Mouse (Mus musculus): ENCODE results near the gene Selenos. TPM values are rescaled to one million over a fixed set of nuclear protein-coding genes. Genes with fewer than 3 reads are reported as not detected.

Selenos gene
- 135 and 136 TPM in 2 replicates for polyA plus RNA-seq (2015; fragmentation: Nextera tagmentation; extraction: Ambion mirVana)

GRCm38 (mm10) chr7:66079364-66080230 is at the start of gene Selenos:
Gene Selenos (plus strand): TSS chr7:66079649.
- Histone ChIP-seq H3K4me1 (ENCODE audit: control insufficient read depth, insufficient read depth, low read length) (peaks cover 14% of the 10 kb centered on the region), H3K27ac (ENCODE audit: low read length) (peak within 1 kb of the TSS; percentile 78), H3K4me3 (replicated peaks; ENCODE audit: low read length) (peak within 1 kb of the TSS; percentile 84), H3K36me3 (ENCODE audit: control insufficient read depth, insufficient read depth, low read length) (peaks cover 8% of the 10 kb centered on the region; the same call in 1 of the 2 replicates), H3K9me3 (replicated peaks; ENCODE audit: control insufficient read depth, low read length) (no peaks in the 10 kb centered on the region), H3K27me3 (ENCODE audit: control insufficient read depth, insufficient read depth, low read length) (no peaks in the 10 kb centered on the region), H3K9ac (ENCODE audit: low read length) (peak within 1 kb of the TSS; percentile 84), H3K4me2 (ENCODE audit: low read depth, low read length) (peak within 1 kb of the TSS; percentile 85)
- WGBS, result under 1% methylated on average over 65 of the region's 65 CpGs
- peak; percentile 100 for ATAC-seq (ENCODE audit: insufficient read depth, low FRiP score)

GRCm38 (mm10) chr7:66036809-66037208 is 42.6 kb upstream of the Selenos start:
- H3K4me2 ChIP-seq (ENCODE audit: low read depth, low read length), result no peak overlapping the region
- no peaks in the 10 kb centered on the region for H3K4me1 ChIP-seq (ENCODE audit: control insufficient read depth, insufficient read depth, low read length)
- H3K36me3 ChIP-seq (ENCODE audit: control insufficient read depth, insufficient read depth, low read length), result no peaks in the 10 kb centered on the region
- H3K9ac ChIP-seq (ENCODE audit: low read length), result no peak overlapping the region
- H3K9me3 ChIP-seq (replicated peaks; ENCODE audit: control insufficient read depth, low read length), result no peaks in the 10 kb centered on the region
- no peak overlapping the region for H3K4me3 ChIP-seq (replicated peaks; ENCODE audit: low read length)
- WGBS, result 45% methylated on average over 8 of the region's 8 CpGs
- ATAC-seq (ENCODE audit: insufficient read depth, low FRiP score), result no peak
- no peaks in the 10 kb centered on the region for H3K27me3 ChIP-seq (ENCODE audit: control insufficient read depth, insufficient read depth, low read length)
- H3K27ac ChIP-seq (ENCODE audit: low read length), result no peak overlapping the region

- no peak overlapping the region for H3K4me2 ChIP-seq (ENCODE audit: low read depth, low read length)
- WGBS, result 62% methylated on average over 3 of the region's 3 CpGs
- no peak overlapping the region for H3K27ac ChIP-seq (ENCODE audit: low read length)
- no peaks in the 10 kb centered on the region for H3K9me3 ChIP-seq (replicated peaks; ENCODE audit: control insufficient read depth, low read length)
- H3K36me3 ChIP-seq (ENCODE audit: control insufficient read depth, insufficient read depth, low read length), result no peaks in the 10 kb centered on the region
- H3K27me3 ChIP-seq (ENCODE audit: control insufficient read depth, insufficient read depth, low read length), result no peaks in the 10 kb centered on the region
- no peaks in the 10 kb centered on the region for H3K4me1 ChIP-seq (ENCODE audit: control insufficient read depth, insufficient read depth, low read length)
- no peak for ATAC-seq (ENCODE audit: insufficient read depth, low FRiP score)
- no peak overlapping the region for H3K9ac ChIP-seq (ENCODE audit: low read length)
- H3K4me3 ChIP-seq (replicated peaks; ENCODE audit: low read length), result no peak overlapping the region
These were observed 41.2 kb upstream of the Selenos start for GRCm38 (mm10) chr7:66038261-66038660.

GRCm38 (mm10) chr7:66038730-66039129 is 40.7 kb upstream of the Selenos start:
- Histone ChIP-seq H3K27ac (ENCODE audit: low read length) (no peak overlapping the region), H3K27me3 (ENCODE audit: control insufficient read depth, insufficient read depth, low read length) (no peaks in the 10 kb centered on the region), H3K4me1 (ENCODE audit: control insufficient read depth, insufficient read depth, low read length) (no peaks in the 10 kb centered on the region), H3K36me3 (ENCODE audit: control insufficient read depth, insufficient read depth, low read length) (no peaks in the 10 kb centered on the region), H3K4me3 (replicated peaks; ENCODE audit: low read length) (no peak overlapping the region), H3K4me2 (ENCODE audit: low read depth, low read length) (no peak overlapping the region), H3K9me3 (replicated peaks; ENCODE audit: control insufficient read depth, low read length) (no peaks in the 10 kb centered on the region), H3K9ac (ENCODE audit: low read length) (no peak overlapping the region)
- WGBS, result 84% methylated on average over 11 of the region's 11 CpGs
- no peak for ATAC-seq (ENCODE audit: insufficient read depth, low FRiP score)

GRCm38 (mm10) chr7:66040026-66040814 is 39.2 kb upstream of the Selenos start:
- Histone ChIP-seq H3K4me3 (replicated peaks; ENCODE audit: low read length) (no peak overlapping the region), H3K27me3 (ENCODE audit: control insufficient read depth, insufficient read depth, low read length) (no peaks in the 10 kb centered on the region), H3K27ac (ENCODE audit: low read length) (no peak overlapping the region), H3K9ac (ENCODE audit: low read length) (no peak overlapping the region), H3K4me1 (ENCODE audit: control insufficient read depth, insufficient read depth, low read length) (no peaks in the 10 kb centered on the region), H3K36me3 (ENCODE audit: control insufficient read depth, insufficient read depth, low read length) (no peaks in the 10 kb centered on the region), H3K4me2 (ENCODE audit: low read depth, low read length) (no peak overlapping the region), H3K9me3 (replicated peaks; ENCODE audit: control insufficient read depth, low read length) (no peaks in the 10 kb centered on the region)
- ATAC-seq (ENCODE audit: insufficient read depth, low FRiP score), result no peak
- WGBS, result 80% methylated on average over 18 of the region's 18 CpGs

- Histone ChIP-seq H3K4me1 (ENCODE audit: control insufficient read depth, insufficient read depth, low read length) (no peaks in the 10 kb centered on the region), H3K36me3 (ENCODE audit: control insufficient read depth, insufficient read depth, low read length) (no peaks in the 10 kb centered on the region), H3K9me3 (replicated peaks; ENCODE audit: control insufficient read depth, low read length) (no peaks in the 10 kb centered on the region), H3K27ac (ENCODE audit: low read length) (no peak within 1 kb of the TSS), H3K9ac (ENCODE audit: low read length) (no peak within 1 kb of the TSS), H3K27me3 (ENCODE audit: control insufficient read depth, insufficient read depth, low read length) (no peaks in the 10 kb centered on the region), H3K4me3 (replicated peaks; ENCODE audit: low read length) (no peak within 1 kb of the TSS), H3K4me2 (ENCODE audit: low read depth, low read length) (no peak within 1 kb of the TSS)
- WGBS, result 61% methylated on average over 10 of the region's 10 CpGs
- ATAC-seq (ENCODE audit: insufficient read depth, low FRiP score), result no peak
These were observed 35.6 kb upstream of the Selenos start, which contains the start of gene Gm45213 for GRCm38 (mm10) chr7:66043552-66044459. Gene Gm45213 (plus strand): TSS chr7:66043602.

GRCm38 (mm10) chr7:66044617-66045016 is 34.8 kb upstream of the Selenos start:
- no peak for ATAC-seq (ENCODE audit: insufficient read depth, low FRiP score)
- Histone ChIP-seq H3K27me3 (ENCODE audit: control insufficient read depth, insufficient read depth, low read length) (no peaks in the 10 kb centered on the region), H3K27ac (ENCODE audit: low read length) (no peak overlapping the region), H3K9ac (ENCODE audit: low read length) (no peak overlapping the region), H3K9me3 (replicated peaks; ENCODE audit: control insufficient read depth, low read length) (no peaks in the 10 kb centered on the region), H3K4me3 (replicated peaks; ENCODE audit: low read length) (no peak overlapping the region), H3K4me2 (ENCODE audit: low read depth, low read length) (no peak overlapping the region), H3K36me3 (ENCODE audit: control insufficient read depth, insufficient read depth, low read length) (no peaks in the 10 kb centered on the region), H3K4me1 (ENCODE audit: control insufficient read depth, insufficient read depth, low read length) (no peaks in the 10 kb centered on the region)
- WGBS, result 65% methylated on average over 9 of the region's 9 CpGs

- ATAC-seq (ENCODE audit: insufficient read depth, low FRiP score), result no peak
- 55% methylated on average over 17 of the region's 17 CpGs for WGBS
- no peak overlapping the region for H3K27ac ChIP-seq (ENCODE audit: low read length)
- H3K9me3 ChIP-seq (replicated peaks; ENCODE audit: control insufficient read depth, low read length), result no peaks in the 10 kb centered on the region
- H3K4me2 ChIP-seq (ENCODE audit: low read depth, low read length), result no peak overlapping the region
- H3K4me3 ChIP-seq (replicated peaks; ENCODE audit: low read length), result no peak overlapping the region
- no peaks in the 10 kb centered on the region for H3K4me1 ChIP-seq (ENCODE audit: control insufficient read depth, insufficient read depth, low read length)
- H3K9ac ChIP-seq (ENCODE audit: low read length), result no peak overlapping the region
- no peaks in the 10 kb centered on the region for H3K36me3 ChIP-seq (ENCODE audit: control insufficient read depth, insufficient read depth, low read length)
- no peaks in the 10 kb centered on the region for H3K27me3 ChIP-seq (ENCODE audit: control insufficient read depth, insufficient read depth, low read length)
These were observed 32.2 kb upstream of the Selenos start for GRCm38 (mm10) chr7:66046921-66047918.
